In genomic region chr4:24966299-24966991, GRCm38 (mm10) we compare ENCODE assay signal across 7 mouse cellular contexts. TPM values are rescaled to one million over a fixed set of nuclear protein-coding genes. Genes with fewer than 3 reads are reported as not detected.
DNase-seq lines count a peak whose midpoint lies in the region; ATAC-seq and TF ChIP-seq lines count a peak whose summit lies in the region.

TSS of gene Gpr63 (plus strand) at chr4:24966407.

- no peaks in the 10 kb centered on the region for H3K9me3 ChIP-seq in embryonic facial prominence, embryonic 12.5 days
- no peaks in the 10 kb centered on the region for H3K9me3 ChIP-seq in limb, embryonic 11.5 days (ENCODE audit: control insufficient read depth, low read length)
- no peaks in the 10 kb centered on the region for H3K9me3 ChIP-seq in midbrain, embryonic 12.5 days

- H3K4me3 ChIP-seq in embryonic facial prominence, embryonic 12.5 days: peak within 1 kb of the TSS; percentile 69
- H3K4me3 ChIP-seq in heart, adult 2 months: peak within 1 kb of the TSS; percentile 75
- peak within 1 kb of the TSS; percentile 68 for H3K4me3 ChIP-seq in limb, embryonic 11.5 days (ENCODE audit: low read depth, low read length)
- peak within 1 kb of the TSS; percentile 65 for H3K4me3 ChIP-seq in midbrain, embryonic 12.5 days

- under 1% methylated on average over 66 of the region's 78 CpGs for WGBS in embryonic facial prominence, embryonic 12.5 days
- WGBS in heart, adult 2 months: under 1% methylated on average over 68 of the region's 78 CpGs
- 0% methylated on average over 63 of the region's 78 CpGs for WGBS in limb, embryonic 11.5 days
- under 1% methylated on average over 55 of the region's 78 CpGs for WGBS in midbrain, embryonic 12.5 days

- peaks cover 16% of the 10 kb centered on the region for H3K4me1 ChIP-seq in embryonic facial prominence, embryonic 12.5 days
- H3K4me1 ChIP-seq in heart, adult 2 months (ENCODE audit: control insufficient read depth, insufficient read depth, low read length): peaks cover 2% of the 10 kb centered on the region; the same call in 1 of the 2 replicates
- no peaks in the 10 kb centered on the region for H3K4me1 ChIP-seq in limb, embryonic 11.5 days (ENCODE audit: control insufficient read depth, insufficient read depth, low read length)
- peaks cover 12% of the 10 kb centered on the region; the same call in 1 of the 2 replicates for H3K4me1 ChIP-seq in midbrain, embryonic 12.5 days

- TF ChIP-seq POLR2A in heart, adult 2 months (IDR thresholded peaks at IDR 0.05; ENCODE audit: insufficient read depth, low read depth, low read length): no peak

- no peaks in the 10 kb centered on the region for H3K36me3 ChIP-seq in embryonic facial prominence, embryonic 12.5 days
- no peaks in the 10 kb centered on the region for H3K36me3 ChIP-seq in heart, adult 2 months (ENCODE audit: control insufficient read depth, insufficient read depth, low read length)
- no peaks in the 10 kb centered on the region for H3K36me3 ChIP-seq in limb, embryonic 11.5 days (ENCODE audit: control insufficient read depth, insufficient read depth, low read length)
- H3K36me3 ChIP-seq in midbrain, embryonic 12.5 days: no peaks in the 10 kb centered on the region

- H3K9ac ChIP-seq in embryonic facial prominence, embryonic 12.5 days: peak within 1 kb of the TSS; percentile 93
- H3K9ac ChIP-seq in heart, adult 2 months (ENCODE audit: low read depth, low read length): peak within 1 kb of the TSS; percentile 87
- peak within 1 kb of the TSS; percentile 95 for H3K9ac ChIP-seq in limb, embryonic 11.5 days (ENCODE audit: low read length)
- peak within 1 kb of the TSS; percentile 81 for H3K9ac ChIP-seq in midbrain, embryonic 12.5 days (replicated peaks)

- DNase-seq in adrenal gland, postnatal 4 days (ENCODE audit: low spot score in 2 of 2): peak; percentile 16 to 36
- peak; percentile 77 to 81 for DNase-seq in heart, adult 2 months
- DNase-seq in kidney, adult 18-20 months: peak; percentile 76
- DNase-seq in limb, embryonic 11.5 days (ENCODE audit: low spot score): peak; percentile 81
- DNase-seq in spleen, postnatal 4 days (ENCODE audit: low spot score in 2 of 2): peak; percentile 14 to 61

- H3K27me3 ChIP-seq in embryonic facial prominence, embryonic 12.5 days: no peaks in the 10 kb centered on the region
- H3K27me3 ChIP-seq in heart, adult 2 months (ENCODE audit: control insufficient read depth, insufficient read depth, low read length): no peaks in the 10 kb centered on the region
- H3K27me3 ChIP-seq in limb, embryonic 11.5 days (ENCODE audit: control insufficient read depth, insufficient read depth, low read length): no peaks in the 10 kb centered on the region
- peaks cover 5% of the 10 kb centered on the region; the same call in 1 of the 2 replicates for H3K27me3 ChIP-seq in midbrain, embryonic 12.5 days

- H3K27ac ChIP-seq in embryonic facial prominence, embryonic 12.5 days: peak within 1 kb of the TSS; percentile 95
- H3K27ac ChIP-seq in heart, adult 2 months: peak within 1 kb of the TSS; percentile 60
- H3K27ac ChIP-seq in limb, embryonic 11.5 days (replicated peaks; ENCODE audit: low read depth, low read length): peak within 1 kb of the TSS; percentile 91
- H3K27ac ChIP-seq in midbrain, embryonic 12.5 days (replicated peaks): peak within 1 kb of the TSS; percentile 91

- ATAC-seq in embryonic facial prominence, embryonic 12.5 days (ENCODE audit: insufficient number of reproducible peaks, insufficient read depth, low FRiP score, low TSS enrichment): peak; percentile 97
- ATAC-seq in limb, embryonic 11.5 days (ENCODE audit: insufficient number of reproducible peaks, low FRiP score, low TSS enrichment, low read depth): peak; percentile 94
- ATAC-seq in midbrain, embryonic 12.5 days (ENCODE audit: low FRiP score, low read depth): peak; percentile 97

- TF ChIP-seq CTCF in heart, adult 2 months (IDR thresholded peaks at IDR 0.05): peak; percentile 19; the same call in 1 of the 2 replicates

- H3K4me2 ChIP-seq in embryonic facial prominence, embryonic 12.5 days (replicated peaks): peak within 1 kb of the TSS; percentile 56
- H3K4me2 ChIP-seq in limb, embryonic 11.5 days (ENCODE audit: low read depth, severe bottlenecking): peak within 1 kb of the TSS; percentile 63
- H3K4me2 ChIP-seq in midbrain, embryonic 12.5 days (replicated peaks): peak within 1 kb of the TSS; percentile 63

- TF ChIP-seq EP300 in heart, adult 2 months (IDR thresholded peaks at IDR 0.05; ENCODE audit: insufficient read depth, low read depth, low read length): no peak

- no peaks in the 10 kb centered on the region for H3K79me2 ChIP-seq in heart, adult 2 months (replicated peaks; ENCODE audit: control insufficient read depth, insufficient read depth, low read length)

- intact Hi-C loops in heart, adult 2 months (cut with DNase I): loop anchor here (5.0 kb wide), 1 partner anchor 69 kb away; the partner anchor contains the start of gene Ndufaf4

RNA-seq across cellular contexts. Expression of gene Gpr63, which starts in this region (rescaled TPM):
- total RNA-seq in adrenal gland, postnatal 4 days (2021): 1 to 10 TPM; 4.5 to 5.0 TPM
- polyA plus RNA-seq in embryonic facial prominence, embryonic 12.5 days (2016; fragmentation: Nextera tagmentation; extraction: Ambion mirVana): 1.0 and 1.4 TPM in 2 replicates
- 1 to 10 TPM; 1.0 to 1.3 TPM for total RNA-seq in heart, adult 2 months (2021)
- 0.70 and 1.0 TPM in 2 replicates for polyA plus RNA-seq in heart, adult 2 months (2012; rRNA removed)
- polyA plus RNA-seq in limb, embryonic 11.5 days (2014; fragmentation: Nextera tagmentation; extraction: Ambion mirVana): 2.9 and 3.2 TPM in 2 replicates
- polyA plus RNA-seq in midbrain, embryonic 12.5 days (2016; fragmentation: Nextera tagmentation; extraction: Ambion mirVana): 1.2 and 2.2 TPM in 2 replicates

Comparison
In these comparisons a context has a peak if more than half of its experiments do, and no peak if none do; other contexts are left out.
1. Peak in every context shown above with its lines: DNase-seq, ATAC-seq, H3K4me3 ChIP-seq and H3K27ac ChIP-seq.
2. DNase-seq: peak in every context shown above with its lines; median percentile 81 in limb, embryonic 11.5 days; 79 in heart, adult 2 months; 76 in kidney, adult 18-20 months; 38 in spleen, postnatal 4 days; 26 in adrenal gland, postnatal 4 days.